Mouse (Mus musculus) right cerebral cortex, adult 2 months (tissue): ENCODE results near the gene Lrrc4.

Experiments used
- DNase-seq, 2 experiments: peaks; one replicate each; pipeline ENCODE4 v3.0.0; 2021 to 2022; ENCODE audit warnings: low spot score in 2 of 2

Gene Lrrc4

DNA sequence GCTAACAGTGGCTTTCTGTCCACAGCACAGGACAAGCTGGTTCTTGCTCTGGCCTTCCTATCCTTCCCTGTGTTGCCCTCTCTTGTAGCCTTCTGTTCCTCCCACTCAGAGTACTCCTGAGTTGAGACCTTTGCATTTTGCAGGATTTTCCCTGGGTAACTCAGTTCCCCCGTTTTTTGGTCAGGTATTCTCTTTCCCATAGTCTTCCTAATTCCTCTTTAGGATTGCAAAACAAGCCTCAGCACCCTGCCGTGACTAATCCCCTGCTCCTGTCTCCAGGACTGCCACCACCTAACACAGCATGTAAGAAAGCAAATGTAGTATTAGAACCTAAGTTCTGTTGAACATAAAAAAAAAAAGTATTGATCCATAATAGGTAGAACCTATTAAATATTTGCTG lies 60.2 kb downstream of the Lrrc4 start:
- DNase-seq = no peak

GRCm38 (mm10) chr6:28767891-28768481 lies 63.6 kb downstream of the Lrrc4 start:
- no peak for DNase-seq

- DNase-seq = no peak
Measured at GRCm38 (mm10) chr6:28766622-28767021, 64.9 kb downstream of the Lrrc4 start.

DNA sequence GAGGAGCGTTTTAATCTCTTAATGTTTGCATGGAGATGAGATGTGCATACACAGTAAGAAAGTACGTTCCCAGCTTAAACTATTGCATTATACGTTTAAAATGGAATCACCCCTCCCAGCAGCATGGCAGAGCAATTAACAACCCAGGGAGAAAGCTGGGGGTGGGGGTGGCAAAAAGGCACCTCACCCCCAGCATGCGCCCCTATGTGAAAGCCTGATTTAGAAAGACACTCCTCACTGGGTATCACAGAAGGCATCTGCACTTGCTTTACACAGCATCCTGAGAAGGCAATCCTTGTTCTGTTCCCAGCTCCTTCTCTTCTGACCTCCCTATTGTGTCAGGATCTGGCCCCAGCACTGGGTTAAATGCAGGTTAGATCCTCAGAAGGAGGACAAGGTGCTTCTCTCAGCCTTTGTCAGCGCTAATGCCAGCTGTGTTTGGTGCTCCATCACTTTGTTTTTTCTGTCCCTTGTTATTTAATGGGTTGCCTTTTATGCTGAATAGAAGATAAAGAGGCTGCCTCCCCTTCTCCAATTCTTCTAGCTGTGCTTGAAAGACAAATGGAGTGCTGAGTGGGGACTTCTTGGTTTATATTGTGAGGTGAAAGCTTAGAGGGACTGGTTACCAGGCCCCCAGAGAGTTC lies 69.3 kb downstream of the Lrrc4 start:
- no peak for DNase-seq

GRCm38 (mm10) chr6:28761728-28762127 lies 69.8 kb downstream of the Lrrc4 start:
- DNase-seq = no peak

DNA sequence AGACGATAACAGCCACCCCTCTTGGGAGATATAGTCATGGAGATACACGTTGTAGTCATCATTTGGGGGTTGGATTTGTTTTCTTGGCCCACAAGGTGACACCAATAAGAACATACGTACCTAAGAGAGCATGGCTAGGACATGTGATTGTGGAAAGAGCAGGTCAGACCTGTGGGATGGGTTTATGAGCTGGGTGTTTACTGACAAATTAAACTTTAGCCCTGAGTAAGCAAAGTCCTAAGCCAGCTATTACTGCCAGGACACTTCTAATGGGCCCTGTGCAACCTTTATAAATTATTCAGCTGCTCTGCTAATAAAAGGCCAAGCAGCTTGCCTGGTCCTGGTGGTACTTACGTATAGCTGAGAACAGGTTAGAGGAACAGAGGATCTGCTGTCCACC lies 73.3 kb downstream of the Lrrc4 start:
- no peak for DNase-seq

GRCm38 (mm10) chr6:28756306-28757018 lies 75.1 kb downstream of the Lrrc4 start:
- DNase-seq = peak; percentile 74 to 77

- peak in 1 of 2 experiments; percentile 35 for DNase-seq
Measured at GRCm38 (mm10) chr6:28754127-28754898, 77.2 kb downstream of the Lrrc4 start.

DNA sequence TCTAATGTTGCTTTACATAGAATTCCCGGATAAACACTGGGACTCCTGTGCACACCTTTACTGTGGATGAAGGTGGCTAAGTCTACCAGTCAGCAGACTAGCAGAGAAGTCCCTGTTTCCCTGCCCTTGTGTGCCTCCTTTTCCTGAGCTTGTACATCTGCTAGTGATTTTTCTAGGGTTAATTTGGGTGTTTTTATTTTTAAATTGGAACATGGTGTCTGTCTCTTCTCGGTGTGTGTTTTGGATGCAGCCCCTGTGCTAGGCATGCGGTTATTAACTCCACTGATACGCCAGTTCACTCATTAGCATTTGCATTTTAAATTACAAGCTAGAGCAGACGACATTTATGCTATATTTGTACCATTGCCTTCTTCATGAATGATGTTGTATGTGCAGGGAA lies 77.9 kb downstream of the Lrrc4 start:
- DNase-seq = no peak

- peak in 1 of 2 experiments; percentile 46 for DNase-seq
Measured at GRCm38 (mm10) chr6:28753217-28753616, 78.3 kb downstream of the Lrrc4 start.

- DNase-seq = no peak
Measured at GRCm38 (mm10) chr6:28751186-28751585, 80.4 kb downstream of the Lrrc4 start.

GRCm38 (mm10) chr6:28749224-28749623 lies 82.3 kb downstream of the Lrrc4 start:
- DNase-seq = no peak

DNA sequence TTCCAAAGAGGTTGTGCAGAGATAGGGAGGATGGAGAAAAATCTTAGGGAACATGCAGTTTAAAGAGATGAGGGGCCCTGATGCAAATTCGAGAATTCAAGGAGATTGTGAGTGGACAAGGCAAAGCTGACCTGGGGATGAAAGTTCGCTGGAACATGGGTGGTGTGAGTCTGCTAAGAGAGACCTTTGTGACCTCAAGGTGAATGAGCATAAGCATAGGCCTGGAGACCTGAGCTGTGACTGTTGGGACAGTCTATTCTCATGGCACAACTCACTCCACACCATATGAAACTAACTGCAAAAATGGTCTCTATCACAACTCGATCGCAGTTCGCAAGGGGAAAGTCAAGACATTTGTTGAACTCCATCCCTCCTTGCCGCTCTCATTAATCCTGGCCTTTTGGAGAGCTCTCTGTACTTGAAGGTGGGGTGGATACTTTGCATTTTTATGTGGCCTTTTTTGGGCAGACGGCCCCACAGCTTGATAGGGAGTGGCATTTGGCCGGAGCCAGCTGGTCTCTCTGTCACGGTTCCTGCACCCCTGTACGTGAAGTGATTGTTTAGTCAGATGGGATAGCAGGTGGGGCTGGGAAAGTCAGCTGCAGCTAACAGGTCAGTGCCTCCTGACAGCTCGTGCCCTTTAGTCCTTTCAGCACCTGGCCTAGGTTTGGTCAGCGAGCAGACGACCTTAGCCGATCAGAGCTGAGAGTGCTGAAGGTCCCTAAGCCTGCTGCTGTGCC lies 83.4 kb downstream of the Lrrc4 start:
- DNase-seq = no peak

DNA sequence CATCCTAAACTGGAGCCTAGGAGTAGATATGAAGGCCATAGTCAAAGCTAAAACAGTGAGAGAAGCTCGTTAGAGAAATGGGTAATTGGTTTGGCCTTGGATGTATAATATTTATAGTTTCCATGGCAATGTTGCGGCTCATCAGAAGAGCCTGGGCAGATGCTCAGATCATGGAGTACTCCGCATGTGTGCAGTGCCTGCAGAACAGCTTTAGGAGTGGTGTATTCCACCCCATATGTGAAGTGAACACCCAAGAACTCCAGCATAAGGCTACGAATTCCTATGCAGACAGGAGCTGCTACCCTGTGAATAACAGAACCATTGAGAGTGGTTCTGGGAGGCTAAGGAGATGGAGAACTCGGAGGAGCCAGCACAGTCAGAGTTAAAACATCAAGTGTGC lies 84.5 kb downstream of the Lrrc4 start:
- no peak for DNase-seq

DNA sequence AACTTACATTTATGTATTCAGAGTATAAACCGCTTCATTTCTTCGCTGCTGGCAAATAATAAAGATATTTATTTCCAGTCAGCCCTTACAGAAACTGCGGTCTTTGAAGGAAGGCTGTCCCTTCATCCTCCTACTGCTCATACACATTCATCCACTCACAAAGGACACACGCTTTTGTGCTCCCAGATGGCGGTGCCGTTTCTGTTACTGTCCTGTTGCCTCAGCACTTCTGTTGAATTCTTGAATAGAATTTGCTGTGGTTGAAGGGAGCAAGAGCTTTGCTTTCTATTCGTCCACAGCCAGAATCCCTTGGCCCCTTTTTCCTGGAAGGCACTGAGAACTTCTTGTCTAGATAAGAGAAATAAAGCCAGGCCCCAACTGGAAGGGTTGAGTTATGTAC lies 85.7 kb downstream of the Lrrc4 start:
- no peak for DNase-seq

GRCm38 (mm10) chr6:28743586-28743985 lies 88.0 kb downstream of the Lrrc4 start:
- no peak for DNase-seq

GRCm38 (mm10) chr6:28737601-28738000 lies 93.9 kb downstream of the Lrrc4 start:
- DNase-seq = no peak

GRCm38 (mm10) chr6:28736665-28737064 lies 94.9 kb downstream of the Lrrc4 start:
- DNase-seq = no peak

DNA sequence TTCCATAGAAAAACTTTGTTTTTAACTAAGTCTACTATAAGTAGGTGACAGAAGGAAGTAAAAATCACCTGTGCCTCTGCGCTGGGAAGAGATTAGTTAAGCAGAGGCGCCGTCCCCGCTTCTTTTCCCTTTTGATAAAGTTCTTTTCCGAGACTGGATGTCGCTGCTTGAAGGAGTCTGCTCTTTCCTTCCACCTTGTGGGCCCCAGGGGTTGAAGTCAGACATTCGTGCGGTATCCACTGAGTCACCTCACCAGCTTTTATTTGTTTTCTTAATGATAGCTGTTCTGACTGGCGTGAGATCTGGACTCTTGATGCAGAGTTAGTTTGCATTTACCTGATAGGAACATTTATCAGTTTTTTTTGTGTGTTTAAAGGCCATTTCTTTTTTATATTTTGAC lies 96.4 kb downstream of the Lrrc4 start:
- DNase-seq = no peak

GRCm38 (mm10) chr6:28733884-28734647 lies 97.5 kb downstream of the Lrrc4 start:
- no peak for DNase-seq

GRCm38 (mm10) chr6:28731246-28731645 lies 100.3 kb downstream of the Lrrc4 start:
- no peak for DNase-seq
